Mouse (Mus musculus) ES-CJ7 (cell line): ENCODE measurements at regions not wholly inside any gene's neighbourhood (a gene's known extent, or its start where the extent isn't known, plus 50 kb on each side); places are given as distances from the start of the nearest gene placed in this dataset.

ENCODE experiments used
- DNase-seq: peaks from one replicate; pipeline ENCODE4 v3.0.0; 2011; ENCODE audit warnings: low read depth, low spot score

DNA sequence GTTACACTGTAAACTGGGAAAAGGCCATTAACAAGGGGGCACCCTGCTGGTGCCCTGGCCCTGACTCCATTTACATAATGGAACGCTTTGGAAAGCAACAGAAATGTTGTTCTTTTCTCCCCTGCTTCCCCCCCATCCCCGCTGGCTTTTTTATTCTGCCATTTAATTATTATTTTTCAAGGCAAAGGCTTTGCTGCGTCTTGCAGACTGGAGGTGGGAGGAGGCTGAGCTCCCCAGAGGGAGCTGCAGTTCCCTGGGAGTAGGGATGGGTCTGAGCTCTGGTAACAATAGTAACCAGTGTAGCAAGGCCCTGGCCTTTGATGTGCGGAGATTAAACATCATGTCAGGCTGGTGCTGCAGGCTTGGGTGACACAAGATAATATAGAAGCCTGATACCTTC, 168.6 kb downstream of the Gadd45g start:
- DNase-seq: no peak

DNA sequence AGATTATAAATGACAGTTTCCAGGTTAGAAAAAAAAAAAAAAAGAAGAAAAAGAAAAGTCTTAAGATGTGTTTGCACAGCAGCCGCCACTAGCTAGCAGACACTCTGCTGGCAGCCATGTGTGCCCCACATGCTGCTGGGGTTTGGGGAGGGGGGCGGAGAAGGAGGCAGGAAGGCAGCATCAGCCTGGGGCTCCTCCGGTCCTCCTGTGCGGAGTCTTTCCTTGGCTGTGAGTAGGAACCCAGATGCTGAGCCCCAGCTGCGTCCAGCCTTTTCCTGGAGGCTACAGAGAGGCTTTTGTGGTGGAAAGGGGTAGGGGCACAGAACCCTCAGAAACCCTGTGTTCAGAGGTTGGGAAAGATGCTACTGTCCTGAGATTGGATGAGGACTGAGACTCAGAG, 169.0 kb downstream of the Gadd45g start:
- DNase-seq: no peak

DNA sequence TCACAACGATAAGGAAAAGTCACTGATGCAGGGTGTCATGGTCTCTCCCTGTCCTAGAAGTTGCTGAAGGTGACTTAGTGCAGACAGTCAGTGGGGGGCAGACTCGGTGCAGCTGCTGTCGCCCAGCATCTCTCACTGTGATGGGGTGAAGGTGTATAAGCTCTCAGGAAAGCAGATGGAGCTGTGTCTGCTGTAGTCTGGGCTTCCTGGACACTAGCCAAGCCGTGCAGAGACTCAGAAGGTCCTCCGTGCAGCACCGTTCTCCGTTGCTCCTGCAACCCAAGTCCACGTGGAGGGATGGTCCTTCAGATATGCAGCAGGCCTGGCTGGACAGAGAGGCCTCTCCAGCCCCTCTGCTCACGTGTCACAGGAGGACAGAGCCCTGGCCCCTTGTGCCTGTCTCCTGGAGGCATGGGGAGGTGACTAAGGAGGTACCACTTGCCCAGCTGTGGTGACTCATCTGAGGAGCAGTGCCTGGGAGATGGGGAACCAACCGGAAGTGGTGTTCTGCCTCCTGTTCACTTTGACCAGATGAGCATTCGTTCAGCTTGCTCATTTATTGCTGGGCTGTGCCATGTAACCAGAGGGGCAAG, 171.2 kb downstream of the Gadd45g start:
- DNase-seq: no peak

DNA sequence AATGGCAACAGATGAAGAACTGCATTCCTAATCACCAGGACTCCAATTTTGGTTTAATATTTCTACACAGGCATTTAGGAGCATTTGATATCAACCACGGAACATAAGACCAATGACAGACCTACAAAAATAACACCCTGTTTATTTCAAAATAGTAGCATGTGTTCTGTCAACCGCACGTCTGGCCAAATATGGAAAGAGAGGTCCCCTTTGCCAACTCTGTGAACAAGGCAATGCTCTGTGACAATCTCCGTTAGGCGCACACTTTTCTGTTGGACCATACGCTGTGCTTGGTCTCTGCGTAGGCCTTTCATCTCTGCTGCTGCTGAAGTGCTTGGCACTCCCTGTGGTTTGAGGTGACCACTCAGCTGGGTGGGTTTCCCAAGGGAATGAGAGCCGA, 173.2 kb downstream of the Gadd45g start:
- no peak for DNase-seq

DNA sequence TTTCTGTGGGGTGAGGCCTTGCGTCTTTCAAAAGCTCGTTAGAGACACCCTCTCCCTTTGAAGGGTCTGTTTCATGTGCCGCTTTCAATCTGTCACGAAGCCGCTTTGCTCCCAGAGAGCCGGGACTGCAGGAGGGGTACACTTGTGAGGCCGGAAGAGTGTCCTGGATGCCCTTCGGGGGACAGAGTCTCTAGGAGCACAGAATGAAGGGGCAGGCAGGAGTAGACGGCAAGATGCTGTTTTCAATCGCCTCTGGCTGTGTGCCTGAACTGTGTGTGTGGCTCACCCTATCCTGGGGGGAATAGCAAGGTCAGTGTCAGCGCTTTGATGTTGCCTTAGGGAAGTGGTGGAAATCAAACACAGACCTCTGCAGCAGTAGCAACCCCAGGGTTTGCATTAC, 174.7 kb downstream of the Gadd45g start:
- no peak for DNase-seq

DNA sequence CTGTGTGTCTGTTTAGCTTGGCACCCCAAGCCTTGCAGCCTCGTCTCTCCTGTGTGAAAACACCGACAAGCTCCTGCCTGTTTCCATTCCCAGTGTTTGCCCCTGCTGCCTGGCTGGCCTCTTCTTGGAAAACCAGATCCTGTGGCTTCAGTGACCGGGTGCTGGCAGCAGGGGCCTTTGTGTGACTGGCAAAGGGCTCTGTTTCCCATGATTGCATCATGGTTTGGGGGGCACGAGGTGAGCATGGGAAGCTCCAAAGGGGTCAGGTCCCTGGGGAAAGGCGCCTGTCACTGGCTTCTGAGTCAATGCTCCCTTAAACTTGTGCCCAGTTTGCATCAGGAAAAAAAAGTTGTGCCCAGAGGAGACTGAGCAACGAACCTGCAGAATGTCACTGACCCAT, 175.3 kb downstream of the Gadd45g start:
- DNase-seq: no peak

DNA sequence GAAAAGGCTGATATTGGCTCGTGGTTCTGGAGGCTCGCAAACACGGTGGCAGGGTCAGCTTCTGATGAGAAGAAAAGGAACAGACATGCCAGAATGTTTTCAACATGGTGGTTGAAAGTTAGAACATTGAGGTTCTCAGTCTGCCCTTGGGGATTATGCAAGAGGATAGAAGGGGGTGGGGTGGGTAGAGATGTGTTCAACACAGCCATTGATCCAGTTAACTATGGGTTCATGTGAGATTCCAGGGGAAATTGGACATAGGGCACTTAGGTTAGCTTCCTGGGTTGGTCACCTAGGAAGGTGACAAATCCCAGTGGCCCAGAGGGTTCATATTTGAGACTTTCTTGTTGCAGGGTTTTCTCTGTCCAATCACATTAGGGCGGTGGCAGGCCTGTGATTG, 176.1 kb downstream of the Gadd45g start:
- DNase-seq: no peak

DNA sequence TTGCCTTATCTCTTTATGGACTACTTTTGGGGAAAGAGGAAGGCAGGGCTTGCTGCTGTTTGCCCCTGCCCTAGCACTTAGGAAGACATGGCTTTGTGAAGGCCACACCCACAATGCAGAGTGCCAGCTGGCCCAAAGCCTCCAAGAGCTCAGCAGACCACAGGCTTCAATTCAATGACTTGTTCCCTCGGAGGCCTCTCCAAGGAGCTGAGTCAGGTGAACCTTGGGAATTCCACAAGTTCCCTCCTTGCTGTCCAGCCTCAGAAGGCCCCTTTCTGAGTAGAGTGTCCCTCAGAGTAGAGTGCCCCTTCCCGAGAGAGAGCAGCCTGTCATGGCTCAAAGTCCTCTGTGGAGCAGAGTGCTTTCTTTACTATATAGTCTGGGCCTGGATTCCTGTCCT, 177.9 kb downstream of the Gadd45g start:
- no peak for DNase-seq

DNA sequence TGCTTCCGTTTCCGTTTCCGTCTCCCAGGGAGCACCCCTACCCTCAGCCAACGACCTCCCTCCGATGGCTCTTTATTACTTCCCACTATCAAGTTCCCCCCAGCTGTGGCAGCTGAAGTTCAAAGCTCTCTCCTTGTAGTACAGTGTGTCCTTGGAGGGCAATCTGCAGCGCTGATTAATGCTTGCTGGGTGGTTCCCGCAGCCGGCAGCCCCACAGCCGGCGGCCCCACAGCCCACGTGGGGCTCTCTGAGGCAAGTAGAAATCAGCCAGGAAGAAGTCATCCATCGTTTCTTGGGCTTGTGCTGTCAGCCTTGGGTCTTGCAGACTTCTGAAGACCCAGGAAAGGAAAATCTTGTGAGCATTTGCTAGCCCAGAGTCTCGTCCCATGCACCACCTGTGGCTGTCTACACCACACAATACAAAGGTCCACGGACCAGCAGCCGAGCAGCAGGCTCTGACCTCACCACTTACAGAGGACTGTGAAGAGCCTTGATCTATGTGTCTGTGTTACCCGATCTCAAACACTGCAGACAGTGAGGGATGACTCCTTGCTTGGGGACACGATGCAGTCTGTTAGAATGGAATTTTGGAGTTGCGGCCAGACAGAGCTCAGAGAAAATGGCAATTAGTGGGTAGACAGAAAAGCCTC, 178.5 kb downstream of the Gadd45g start:
- no peak for DNase-seq

DNA sequence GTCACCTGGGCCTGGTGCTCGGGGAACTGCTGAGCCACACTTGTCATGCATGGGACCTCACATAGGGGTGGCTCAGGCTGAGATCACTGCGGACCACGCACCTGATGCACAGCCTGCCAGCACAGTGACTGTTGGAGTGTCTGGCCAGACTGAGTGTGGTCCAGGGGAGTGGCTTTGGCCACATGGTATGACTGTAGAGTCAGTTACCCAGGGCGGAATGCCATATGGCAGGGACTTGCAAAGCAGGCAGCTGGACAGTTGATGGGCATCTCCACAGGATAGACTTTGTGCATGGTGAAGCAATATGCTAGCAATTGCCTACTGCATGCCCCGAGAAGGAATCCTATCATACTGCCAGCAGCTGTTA, 179.0 kb downstream of the Gadd45g start:
- no peak for DNase-seq

DNA sequence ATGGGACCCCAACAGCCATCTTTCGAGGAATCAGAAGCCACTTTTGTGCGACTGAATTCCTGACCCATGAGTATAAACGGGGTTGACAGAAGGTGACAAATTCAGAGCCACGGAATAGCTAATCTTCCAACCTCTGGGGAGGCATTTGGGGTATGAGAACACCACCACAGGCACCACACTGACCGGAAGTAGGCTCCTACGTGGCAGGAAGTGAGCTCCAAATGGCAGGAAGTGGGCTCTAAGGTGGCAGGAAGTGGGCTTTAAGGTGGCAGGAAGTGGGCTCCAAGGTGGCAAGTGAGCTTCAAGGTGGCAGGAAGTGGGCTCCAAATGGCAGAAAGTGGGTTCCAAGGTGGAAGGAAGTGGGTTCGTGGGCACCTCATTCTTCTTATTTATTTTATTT, 179.8 kb downstream of the Gadd45g start:
- DNase-seq: no peak

DNA sequence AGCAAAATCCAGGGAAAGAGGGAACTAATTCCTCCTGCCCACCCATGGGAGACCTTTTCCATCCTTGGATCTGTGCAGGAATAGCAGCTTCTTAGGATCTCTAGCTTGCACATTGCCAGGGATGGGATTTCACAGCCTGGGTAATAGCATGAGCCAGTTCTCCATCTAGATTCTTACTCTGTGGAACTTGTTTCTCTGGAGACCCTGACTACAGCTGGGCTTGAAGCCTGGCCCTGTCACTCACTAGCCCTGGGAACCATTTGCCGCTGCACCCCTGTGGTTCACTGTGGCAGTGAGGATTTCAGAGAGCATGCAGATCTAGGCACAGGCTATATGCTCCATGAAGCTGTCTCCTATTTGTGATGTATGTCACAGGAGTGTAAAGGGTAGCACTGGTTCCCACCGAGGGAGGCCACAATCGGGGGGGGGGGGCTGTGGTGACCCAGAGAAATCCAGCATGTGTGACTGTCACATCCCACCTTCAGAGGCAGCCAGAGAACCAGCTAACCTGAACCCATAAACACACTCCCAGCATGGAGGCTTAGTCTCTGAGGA, 183.5 kb downstream of the Gadd45g start:
- no peak for DNase-seq

DNA sequence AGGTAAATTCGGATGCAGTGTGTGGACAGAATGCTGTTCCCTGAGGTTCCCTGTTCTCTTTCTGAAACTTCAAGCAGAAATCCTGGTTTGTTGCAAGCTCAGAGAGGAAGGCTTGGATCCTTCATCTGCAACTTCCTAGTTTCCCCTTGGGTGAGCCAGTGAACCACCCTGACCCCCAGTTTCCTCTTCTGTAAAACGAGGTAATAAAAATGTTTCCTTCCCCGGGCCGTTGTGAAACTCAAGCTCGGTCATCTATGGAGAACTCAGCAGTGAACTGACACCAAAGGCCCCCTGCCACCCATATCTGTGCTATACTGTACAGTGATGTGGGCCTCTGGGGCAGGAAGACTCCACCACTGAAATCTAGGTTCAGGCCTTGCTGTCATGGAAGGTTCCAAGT, 185.0 kb downstream of the Gadd45g start:
- no peak for DNase-seq

DNA sequence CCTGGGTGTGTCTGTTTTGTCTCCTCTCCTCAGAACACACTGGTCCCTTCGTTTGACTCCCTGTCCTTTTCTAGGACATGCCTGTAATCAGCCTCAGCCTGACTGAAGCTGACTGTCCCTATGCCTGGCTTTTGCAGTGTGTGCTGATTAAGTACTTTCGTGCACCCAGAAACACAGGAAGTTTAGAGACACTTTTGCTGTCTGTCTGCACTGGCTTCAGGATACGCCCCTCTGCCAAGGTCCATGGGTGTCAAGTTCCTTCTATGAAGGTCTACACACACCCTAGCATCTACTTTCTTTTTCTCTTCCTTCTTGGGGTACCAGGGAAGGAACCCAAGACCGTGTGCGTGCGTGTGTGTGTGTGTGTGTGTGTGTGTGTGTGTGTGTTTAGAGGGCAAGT, 189.3 kb downstream of the Gadd45g start:
- no peak for DNase-seq

DNA sequence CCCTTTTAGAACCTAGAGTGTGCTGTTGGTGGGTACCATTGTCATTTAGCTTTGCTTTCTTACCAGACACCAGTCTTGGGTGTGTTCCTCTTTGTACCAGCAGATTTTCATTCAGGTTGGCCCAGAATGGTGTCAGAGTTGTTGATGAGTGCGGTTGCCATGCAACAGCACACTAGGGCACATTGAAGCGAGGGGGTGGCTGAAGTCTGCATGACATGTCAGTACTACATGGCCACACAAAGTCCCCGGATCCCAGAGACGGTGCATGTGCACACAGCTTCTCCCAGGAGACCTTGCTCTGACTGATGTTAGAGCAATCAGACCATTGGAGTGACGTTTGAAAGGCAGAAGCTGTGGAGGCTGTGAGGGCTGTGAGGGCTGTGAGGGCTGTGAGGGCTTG, 189.9 kb downstream of the Gadd45g start:
- no peak for DNase-seq

DNA sequence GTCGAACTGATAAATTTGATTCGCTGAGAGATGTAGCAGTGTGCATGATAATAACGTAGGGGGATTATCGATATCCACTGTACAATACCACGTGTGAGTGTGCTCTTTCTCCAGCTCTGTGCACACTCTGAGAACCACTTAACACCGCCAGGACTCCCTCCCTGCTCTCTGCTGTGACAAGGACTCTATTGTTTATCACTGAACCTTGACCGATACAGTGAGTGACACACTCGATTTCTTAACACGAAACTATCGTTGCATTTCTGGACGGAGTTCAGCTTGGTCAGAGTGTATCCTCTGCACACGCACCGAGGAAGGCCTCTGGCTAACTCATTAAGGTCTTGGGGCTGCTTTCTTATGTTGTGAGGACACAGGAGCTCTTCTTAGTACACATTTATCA, 190.7 kb downstream of the Gadd45g start:
- DNase-seq: no peak

DNA sequence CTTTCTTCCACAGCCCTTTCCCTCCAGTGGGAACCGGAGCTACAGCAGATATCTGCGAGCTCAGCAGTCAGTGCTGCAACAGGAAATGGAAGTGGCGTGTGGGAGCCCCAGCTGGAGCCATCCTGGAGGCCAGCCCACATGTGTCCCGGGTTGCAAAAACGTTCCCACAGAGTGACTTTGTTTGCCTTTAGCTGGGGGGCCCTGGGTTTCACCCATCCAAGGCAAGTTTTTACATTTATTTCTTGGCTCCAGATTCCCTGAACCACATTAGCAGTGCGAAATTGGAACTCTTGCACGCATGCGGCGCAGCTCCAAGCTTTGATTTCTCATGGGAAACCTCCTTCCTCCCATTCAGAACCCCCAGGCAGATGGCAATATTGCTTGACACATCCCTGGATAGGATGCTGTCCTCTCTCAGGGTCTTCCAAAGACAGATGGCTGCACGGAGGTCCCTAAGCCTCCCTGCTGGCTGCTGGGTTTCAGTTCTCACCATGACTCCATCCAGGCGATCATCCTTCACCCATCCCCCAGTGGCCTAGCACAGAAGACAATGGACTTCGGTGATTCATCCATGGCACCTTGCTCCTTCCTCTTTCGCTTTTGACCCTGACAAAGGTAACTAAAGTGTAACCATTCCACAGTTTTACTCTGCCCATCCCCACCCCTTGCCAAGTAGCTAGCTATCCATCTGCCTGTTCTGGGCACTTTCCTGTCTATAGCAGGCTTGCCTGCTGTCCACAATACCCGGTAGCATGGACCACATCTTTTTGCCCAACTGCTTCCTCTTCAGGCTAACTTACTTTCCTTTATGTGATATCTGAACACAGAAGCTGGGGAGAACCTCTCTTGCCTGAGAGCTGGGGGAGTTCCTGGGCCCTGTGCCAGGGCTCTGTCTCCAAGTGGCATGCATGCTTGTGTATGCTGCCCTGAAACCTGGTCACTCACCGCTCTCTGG, 195.3 kb downstream of the Gadd45g start:
- no peak for DNase-seq

DNA sequence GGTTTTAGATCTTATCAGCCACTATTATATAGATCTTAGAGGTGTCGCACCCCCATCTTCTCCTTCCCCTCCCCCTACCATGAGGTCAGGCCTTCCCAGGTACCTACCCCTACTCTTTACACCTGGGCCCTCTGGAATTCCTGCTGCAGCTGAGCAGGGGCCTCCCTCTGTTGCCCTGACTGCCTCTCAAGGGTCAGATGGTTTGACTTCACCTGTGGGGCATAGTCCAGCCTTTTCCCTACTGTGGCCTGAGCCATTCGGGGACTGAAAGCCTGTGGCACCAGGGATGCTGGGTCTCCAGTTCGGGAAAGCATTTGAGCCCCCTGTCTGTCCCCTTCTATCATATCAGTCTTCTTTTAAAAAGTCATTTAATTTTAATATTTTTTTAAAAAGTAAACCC, 196.4 kb downstream of the Gadd45g start:
- DNase-seq: no peak

DNA sequence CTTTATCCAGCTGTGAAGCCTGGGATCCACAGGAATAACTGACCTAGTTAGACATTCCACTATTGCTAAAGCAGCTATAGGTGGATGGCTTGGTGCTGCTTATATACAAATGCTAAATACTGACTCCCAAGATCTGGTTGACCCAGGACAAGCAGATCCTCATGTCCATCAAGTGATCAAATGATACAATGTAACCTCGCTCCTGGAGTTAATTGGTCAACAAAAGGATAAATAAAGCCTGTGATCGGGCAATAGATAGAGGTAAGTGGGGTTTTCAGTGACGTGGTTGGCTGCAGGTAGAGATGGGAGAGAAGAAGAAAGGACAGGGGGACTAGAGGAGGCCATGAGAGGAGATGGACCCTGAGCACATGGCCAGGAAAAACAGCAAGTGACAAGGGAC, 197.4 kb downstream of the Gadd45g start:
- DNase-seq: peak; percentile 16

DNA sequence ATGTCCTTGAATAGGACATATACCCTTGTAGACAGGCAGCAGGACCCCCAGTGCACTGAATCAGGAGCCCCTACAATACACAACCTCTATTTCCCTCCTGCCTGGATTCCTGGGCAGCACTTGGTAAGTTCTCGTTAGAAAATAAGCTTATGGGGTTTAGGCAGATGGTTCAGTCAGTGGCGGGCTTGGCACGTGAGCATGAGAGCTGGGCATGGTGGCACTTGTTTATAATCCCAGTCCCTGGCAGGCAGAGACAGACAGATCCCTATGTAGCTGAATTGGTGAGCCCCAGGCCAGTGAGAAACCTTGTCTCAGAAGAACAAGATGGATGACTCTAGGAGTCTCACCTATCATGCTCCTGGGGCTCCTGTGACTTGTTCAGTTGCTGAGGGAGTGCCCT, 198.9 kb downstream of the Gadd45g start:
- DNase-seq: no peak

DNA sequence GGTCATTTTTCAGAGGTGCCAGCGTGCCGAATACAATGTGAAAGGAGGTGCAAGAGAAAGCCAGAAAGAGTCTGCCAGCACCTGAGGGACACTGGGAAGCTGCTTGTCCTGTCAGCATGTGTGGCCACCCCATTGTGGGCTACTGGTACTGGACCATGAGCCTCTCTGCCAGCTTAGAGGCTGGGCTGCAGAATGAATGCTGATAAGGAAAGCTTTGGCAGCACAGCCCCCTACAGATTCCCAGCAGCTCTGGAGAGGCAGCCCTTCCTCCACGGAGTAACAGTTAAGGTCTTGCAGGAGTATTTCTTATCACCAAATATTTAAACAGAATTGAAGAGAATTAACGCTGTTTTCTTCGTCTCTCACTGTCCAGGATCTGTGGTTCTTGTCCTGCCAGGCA, 199.5 kb downstream of the Gadd45g start:
- no peak for DNase-seq

DNA sequence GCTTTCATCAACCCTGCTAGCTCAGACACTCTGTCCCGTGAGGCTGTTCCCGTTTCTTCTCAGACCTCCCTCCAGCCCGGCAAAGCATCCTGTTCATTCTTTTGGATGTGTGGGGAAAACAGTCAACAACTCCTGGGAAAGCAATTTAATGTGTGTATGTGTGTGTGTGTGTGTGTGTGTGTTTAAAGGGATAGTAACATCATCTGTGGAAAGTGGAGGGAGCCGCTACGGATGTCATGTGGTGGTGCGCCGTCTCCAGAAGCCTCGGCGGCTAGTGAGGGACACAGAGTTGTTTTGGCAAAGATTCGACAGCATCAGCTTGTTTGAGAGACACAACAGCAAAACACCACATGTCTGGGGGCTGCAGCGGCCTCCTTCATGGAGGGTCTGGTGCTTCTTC, 200.2 kb downstream of the Gadd45g start:
- DNase-seq: no peak

DNA sequence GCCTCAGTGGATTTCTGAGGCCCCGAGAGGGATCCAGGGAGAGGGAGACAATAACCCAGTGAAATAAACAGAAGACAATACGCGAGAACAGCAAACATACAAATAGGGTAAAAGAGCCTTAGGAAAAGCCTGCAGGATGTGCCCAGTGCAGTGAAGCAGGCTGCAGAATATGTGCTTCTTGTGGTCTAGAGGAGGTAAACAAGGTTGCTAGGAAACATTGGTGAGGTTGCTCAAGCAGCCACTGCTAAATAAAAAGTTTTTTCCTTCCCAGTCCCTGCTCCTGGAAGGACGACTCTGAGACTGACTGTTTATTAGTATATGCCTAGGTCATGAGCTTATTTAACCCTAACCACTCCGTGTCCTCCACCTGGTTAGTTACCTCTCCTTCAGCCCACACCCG, 201.5 kb downstream of the Gadd45g start:
- DNase-seq: no peak
